Mouse (Mus musculus): Measurements from ENCODE around the gene Galp. TPM values are rescaled to one million over a fixed set of nuclear protein-coding genes. Genes with fewer than 3 reads are reported as not detected.
A peak's percentile ranks its signal among the peaks of the same experiment; 100 is the strongest.
"Not testable (repeated sequence)": the region's sequence is repeated elsewhere in the genome, so short reads cannot be mapped to it uniquely, and the experiment has no call there.

Galp gene
- total and polyA plus RNA-seq, 3 experiments: not detected

GRCm38 (mm10) chr7:6257386-6257785 is 60.5 kb downstream of the Galp start:
- no peak for DNase-seq

DNA sequence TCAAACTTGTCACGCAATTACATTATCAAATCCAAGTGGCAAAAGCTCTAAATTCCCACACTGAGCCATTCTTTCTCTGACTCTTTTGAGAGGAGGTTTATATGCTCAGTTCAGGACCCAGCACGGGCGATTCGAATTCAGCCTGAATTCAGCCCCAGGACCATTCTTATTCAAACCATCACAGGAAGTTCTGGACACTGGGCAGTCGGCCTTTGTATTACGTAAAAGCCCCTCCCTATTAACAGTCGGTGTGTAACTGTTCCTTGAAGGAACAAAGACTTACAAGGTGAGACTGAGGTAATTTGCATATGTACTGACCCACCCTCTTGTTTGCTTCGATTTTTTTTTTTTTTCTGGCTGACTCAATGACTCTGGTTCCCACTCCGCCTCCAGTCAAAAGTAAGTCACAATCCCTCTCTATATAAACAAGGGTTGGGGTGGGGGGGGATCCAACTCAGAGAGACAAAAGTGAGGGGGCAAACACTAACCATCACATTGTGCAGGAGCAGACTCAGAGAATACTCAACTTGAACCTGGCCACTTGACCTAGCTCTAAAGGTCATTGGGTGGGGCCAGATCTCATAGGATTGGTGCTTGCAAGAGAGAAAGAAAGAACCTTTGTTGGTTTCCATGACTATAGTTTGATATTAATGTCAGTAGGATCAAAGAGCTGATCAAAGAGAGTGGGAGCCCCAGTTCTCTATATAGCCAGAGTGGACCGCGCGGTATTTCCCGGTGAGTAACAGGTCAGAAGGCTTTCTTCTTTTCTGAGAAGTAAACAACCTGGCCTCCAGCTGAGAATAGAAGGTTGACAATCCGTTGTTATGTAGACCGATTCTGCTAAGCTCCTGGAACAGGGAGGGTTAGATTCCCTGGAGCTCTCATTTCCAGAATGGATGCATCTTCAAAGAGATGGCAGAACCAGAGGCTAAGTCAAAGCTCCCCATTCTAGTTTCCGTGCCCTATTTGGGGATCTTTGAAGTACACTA is 61.6 kb downstream of the Galp start:
- DNase-seq: no peak

DNA sequence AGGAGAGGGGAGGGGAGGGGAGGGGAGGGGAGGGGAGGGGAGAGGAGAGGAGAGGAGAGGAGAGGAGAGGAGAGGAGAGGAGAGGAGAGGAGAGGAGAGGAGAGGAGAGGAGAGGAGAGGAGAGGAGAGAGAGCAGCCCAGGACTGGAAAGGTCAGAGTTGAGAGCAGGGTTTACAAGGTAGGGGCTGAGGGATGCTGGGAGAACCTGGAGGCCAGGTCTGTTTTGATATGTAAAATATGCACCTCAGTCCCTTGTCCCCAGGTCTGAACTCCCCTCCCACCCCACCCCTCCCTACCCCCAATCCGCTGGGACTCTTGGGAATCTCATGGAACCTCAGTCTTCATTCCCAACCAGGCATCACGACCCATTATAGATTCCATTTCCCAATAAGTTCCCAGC is 63.1 kb downstream of the Galp start:
- not testable (repeated sequence) for DNase-seq

- DNase-seq: no peak
Observed at GRCm38 (mm10) chr7:6262120-6262519, 65.2 kb downstream of the Galp start.

GRCm38 (mm10) chr7:6262984-6263383 is 66.1 kb downstream of the Galp start:
- DNase-seq: no peak

DNA sequence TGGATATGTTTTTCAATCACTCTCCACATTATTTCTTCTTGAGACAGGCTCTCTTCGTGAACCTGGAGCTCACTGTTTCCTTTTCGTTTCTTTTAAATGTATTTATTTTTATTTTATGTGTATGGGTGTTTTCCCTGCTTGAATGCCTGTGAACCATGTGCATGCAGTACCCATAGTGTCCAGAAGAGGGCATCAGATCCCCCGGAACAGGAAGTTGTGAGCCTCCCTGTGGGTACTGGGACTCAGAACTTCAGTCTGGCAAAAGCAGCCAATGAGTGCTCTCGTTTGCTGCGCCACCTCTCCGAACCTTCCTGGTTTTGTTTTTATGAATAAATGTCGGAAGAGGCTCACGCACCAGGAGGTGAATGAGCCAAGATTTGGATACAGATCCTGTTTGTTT is 68.8 kb downstream of the Galp start:
- peak; percentile 8 for DNase-seq

Other genes with a start within 250 kb of the Galp start
- gene Vmn1r65, start 186.1 kb upstream of the Galp start, total RNA-seq (2021): not detected
- gene Vmn1r65, start 186.1 kb upstream of the Galp start, polyA plus RNA-seq (2012; rRNA removed): not detected in 2 replicates
- gene Nlrp4c, start 151.9 kb upstream of the Galp start, total RNA-seq (2021): not detected
- gene Nlrp4c, start 151.9 kb upstream of the Galp start, polyA plus RNA-seq (2012; rRNA removed): not detected in 2 replicates
- 10 to 100 TPM; 41.8 to 41.9 TPM for gene Zfp787, start 41.1 kb upstream of the Galp start, total RNA-seq (2021)
- 73.8 and 87.1 TPM in 2 replicates for gene Zfp787, start 41.1 kb upstream of the Galp start, polyA plus RNA-seq (2012; rRNA removed)
- gene Zfp444, start 24.9 kb upstream of the Galp start, total RNA-seq (2021): 10 to 100 TPM; 22.5 to 31.1 TPM
- 50.7 and 61.8 TPM in 2 replicates for gene Zfp444, start 24.9 kb upstream of the Galp start, polyA plus RNA-seq (2012; rRNA removed)
- gene Zscan5b, start 25.2 kb downstream of the Galp start, total RNA-seq (2021): not detected
- not detected in 2 replicates for gene Zscan5b, start 25.2 kb downstream of the Galp start, polyA plus RNA-seq (2012; rRNA removed)
- gene Epp13, start 55.6 kb downstream of the Galp start, total RNA-seq (2021): not detected
- gene Epp13, start 55.6 kb downstream of the Galp start, polyA plus RNA-seq (2012; rRNA removed): not detected in 2 replicates
- 1 to 10 TPM; 6.5 to 6.6 TPM for gene Zfp667, start 89.5 kb downstream of the Galp start, total RNA-seq (2021)
- gene Zfp667, start 89.5 kb downstream of the Galp start, polyA plus RNA-seq (2012; rRNA removed): 0.37 and 0.45 TPM in 2 replicates
- 1 to 10 TPM; 2.5 to 3.5 TPM for gene Zfp583, start 134.2 kb downstream of the Galp start, total RNA-seq (2021)
- gene Zfp583, start 134.2 kb downstream of the Galp start, polyA plus RNA-seq (2012; rRNA removed): 0.52 and 1.5 TPM in 2 replicates
- gene Gm3854, start 146.7 kb downstream of the Galp start, total RNA-seq (2021): 1 to 10 TPM in 1 of 2 experiments, under 1 TPM in 1; 0.58 to 1.0 TPM
- gene Gm3854, start 146.7 kb downstream of the Galp start, polyA plus RNA-seq (2012; rRNA removed): 0.06 TPM in 1 of 2 replicates, not detected in the other
- gene Zfp78, start 166.2 kb downstream of the Galp start, total RNA-seq (2021): 1 to 10 TPM; 1.9 to 3.0 TPM
- gene Zfp78, start 166.2 kb downstream of the Galp start, polyA plus RNA-seq (2012; rRNA removed): 0.02 and 0.20 TPM in 2 replicates
- 1 to 10 TPM; 1.4 to 2.5 TPM for gene Zfp28, start 186.2 kb downstream of the Galp start, total RNA-seq (2021)
- 1.1 and 1.3 TPM in 2 replicates for gene Zfp28, start 186.2 kb downstream of the Galp start, polyA plus RNA-seq (2012; rRNA removed)
- gene Smim17, start 201.6 kb downstream of the Galp start, total RNA-seq (2021): under 1 TPM; 0.37 to 0.97 TPM
- 0.03 TPM in 2 replicates for gene Smim17, start 201.6 kb downstream of the Galp start, polyA plus RNA-seq (2012; rRNA removed)
- gene Gm20715, start 213.2 kb downstream of the Galp start, total RNA-seq (2021): not detected
- not detected in 2 replicates for gene Gm20715, start 213.2 kb downstream of the Galp start, polyA plus RNA-seq (2012; rRNA removed)
- gene Olfr1344, start 241.6 kb downstream of the Galp start, total RNA-seq (2021): not detected
- 0.34 and 0.76 TPM in 2 replicates for gene Olfr1344, start 241.6 kb downstream of the Galp start, polyA plus RNA-seq (2012; rRNA removed)

All from adrenal gland, adult 2 months (tissue).